Mouse (Mus musculus) A20 (cell line): ENCODE data around the gene Eif3f.

Experiments used
- DNase-seq: peaks from one replicate; pipeline ENCODE4 v3.0.0-alpha.2; 2011; ENCODE audit warnings: low read depth, low spot score

Gene Eif3f

GRCm38 (mm10) chr7:108966742-108967362 is 32.6 kb downstream of the Eif3f start:
- peak; percentile 66 for DNase-seq

- no peak for DNase-seq
These were observed 34.0 kb downstream of the Eif3f start for GRCm38 (mm10) chr7:108968201-108968600.

- DNase-seq: no peak
These were observed 38.1 kb downstream of the Eif3f start for GRCm38 (mm10) chr7:108972273-108972672.

GRCm38 (mm10) chr7:108985934-108986708 is 51.9 kb downstream of the Eif3f start:
- no peak for DNase-seq

GRCm38 (mm10) chr7:108991207-108991606 is 57.0 kb downstream of the Eif3f start:
- DNase-seq: no peak
